23 mouse cellular contexts compared by ENCODE assay signal in genomic region chr3:69239246-69239645, GRCm38 (mm10). TPM values are rescaled to one million over a fixed set of nuclear protein-coding genes. Genes with fewer than 3 reads are reported as not detected.
"Had no signal": no experiment of that assay in that cellular context is flagged by ENCODE, and none has a peak within 500 bp of the region (broad histone marks: within the 10 kb centered on the region; RNA-seq: fewer than 3 reads in every experiment).

No protein-coding gene starts in this region.

- ATAC-seq: liver, postnatal 0 days; lung, postnatal 0 days; midbrain, embryonic 13.5 days; midbrain, embryonic 15.5 days had no signal

- H3K4me1 ChIP-seq: lung, embryonic 15.5 days; midbrain, embryonic 15.5 days; neural tube, embryonic 12.5 days; stomach, embryonic 15.5 days had no signal

- H3K9ac ChIP-seq: liver, postnatal 0 days; lung, embryonic 15.5 days; midbrain, embryonic 13.5 days; midbrain, embryonic 15.5 days; neural tube, embryonic 12.5 days; stomach, embryonic 15.5 days had no signal

- H3K36me3 ChIP-seq: lung, embryonic 15.5 days; midbrain, embryonic 13.5 days; midbrain, embryonic 15.5 days; neural tube, embryonic 12.5 days; stomach, embryonic 15.5 days had no signal

- H3K27me3 ChIP-seq: lung, embryonic 15.5 days; midbrain, embryonic 13.5 days; midbrain, embryonic 15.5 days; neural tube, embryonic 12.5 days; stomach, embryonic 15.5 days had no signal

- H3K27ac ChIP-seq: lung, embryonic 15.5 days; macrophage; midbrain, embryonic 13.5 days; midbrain, embryonic 15.5 days; neural tube, embryonic 12.5 days; stomach, embryonic 15.5 days; stomach, postnatal 0 days had no signal

- DNase-seq: liver, postnatal 0 days; lung, adult 2 months; lung, postnatal 14 days; right cerebral cortex, postnatal 14 days; thymus, adult 2 months; thymus, postnatal 25 days; thymus, postnatal 4 days had no signal

- H3K4me3 ChIP-seq: lung, embryonic 15.5 days; megakaryocyte, embryonic 14.5 days; midbrain, embryonic 13.5 days; midbrain, embryonic 15.5 days; neural tube, embryonic 12.5 days; stomach, embryonic 15.5 days had no signal

RNA-seq across cellular contexts. Expression of gene Arl14, which starts 17.0 kb away (rescaled TPM):
- total RNA-seq: megakaryocyte progenitor cell, adult 5-6 weeks; midbrain, postnatal 0 days; neutrophil, adult 5-6 weeks had no signal
- polyA plus RNA-seq: liver, postnatal 0 days; lung, adult 2 months; macrophage; midbrain, embryonic 11.5 days; midbrain, embryonic 13.5 days; midbrain, embryonic 15.5 days; midbrain, postnatal 0 days; neural tube, embryonic 12.5 days; neural tube, embryonic 14.5 days; spleen, adult 2 months; testis, adult 2 months; thymus, adult 2 months had no signal
